Mouse (Mus musculus): ENCODE data around the gene Nipal3. TPM values are rescaled to one million over a fixed set of nuclear protein-coding genes. Genes with fewer than 3 reads are reported as not detected.

Nipal3 gene
- 6.6 and 7.0 TPM in 2 replicates for polyA plus RNA-seq (2015; fragmentation: Nextera tagmentation; extraction: Ambion mirVana)

DNA sequence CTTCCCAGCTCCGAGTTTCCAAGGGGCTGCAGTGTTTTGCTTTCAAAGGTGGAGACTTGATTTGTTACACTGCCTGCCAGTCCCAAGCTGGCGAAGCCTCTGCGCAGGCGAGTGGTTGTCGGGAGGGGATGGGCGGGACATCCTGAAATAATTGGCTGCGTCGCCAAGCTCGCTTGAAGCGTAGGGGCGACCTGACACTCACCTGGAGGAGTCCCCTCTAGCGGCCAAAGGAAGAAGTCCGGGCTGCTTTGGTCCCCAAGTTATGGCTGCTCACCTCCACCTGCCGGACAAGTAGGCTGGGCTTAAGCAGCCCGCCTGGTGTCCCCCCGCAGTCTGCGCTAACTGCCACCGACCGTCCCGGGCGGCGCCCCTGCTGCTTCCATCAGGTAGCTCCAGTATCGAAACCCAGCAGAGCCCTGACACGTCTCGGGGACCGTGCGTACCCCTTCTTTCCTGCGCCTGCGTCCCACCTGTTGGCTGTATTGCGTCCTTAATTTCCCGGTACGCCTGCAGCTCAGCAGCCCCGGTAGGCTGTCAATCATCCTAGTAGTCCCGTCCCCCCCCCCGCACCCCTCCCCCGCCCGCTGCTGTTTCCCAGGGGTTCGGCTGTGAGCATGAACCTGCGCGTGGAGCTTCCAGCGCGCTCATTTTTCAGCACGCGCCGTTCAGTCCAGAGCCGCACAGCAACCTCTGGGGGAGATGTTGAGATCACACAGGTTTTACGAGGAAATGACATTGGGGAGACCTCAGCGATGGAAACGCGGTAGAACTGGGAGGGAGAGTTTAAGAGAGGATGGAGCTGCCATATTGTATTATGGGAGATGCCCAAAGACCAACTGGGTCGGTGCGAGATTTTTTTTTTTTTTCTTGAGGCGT, at the start of gene Nipal3, which contains the start of gene Stpg1:
Nipal3 (minus strand) TSS at position 518 of the 876 bp plus-strand sequence.
Stpg1 (plus strand) TSS at position 270 of the 876 bp plus-strand sequence.
- peak; percentile 94 for DNase-seq (ENCODE audit: low spot score)

DNA sequence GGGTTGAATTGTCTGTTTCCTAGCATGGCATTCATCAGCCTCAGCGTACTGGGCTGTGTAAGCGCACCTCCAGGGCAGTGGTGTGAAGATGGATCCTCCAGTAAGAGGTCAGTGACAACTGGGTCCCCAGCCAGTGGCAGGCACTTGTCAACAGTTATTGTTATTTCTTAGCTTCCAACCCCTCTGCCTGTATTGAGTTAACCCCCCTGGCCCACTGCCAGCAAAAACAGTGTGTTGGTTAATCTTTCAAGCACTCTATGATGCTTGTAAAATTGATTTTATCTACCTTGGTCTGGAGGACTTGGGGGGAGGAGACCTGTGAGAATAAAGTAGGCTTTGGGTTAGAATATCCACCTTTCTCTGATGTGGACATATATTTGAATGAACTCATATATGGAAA, 49.4 kb upstream of the Nipal3 start:
- no peak for DNase-seq (ENCODE audit: low spot score)

DNA sequence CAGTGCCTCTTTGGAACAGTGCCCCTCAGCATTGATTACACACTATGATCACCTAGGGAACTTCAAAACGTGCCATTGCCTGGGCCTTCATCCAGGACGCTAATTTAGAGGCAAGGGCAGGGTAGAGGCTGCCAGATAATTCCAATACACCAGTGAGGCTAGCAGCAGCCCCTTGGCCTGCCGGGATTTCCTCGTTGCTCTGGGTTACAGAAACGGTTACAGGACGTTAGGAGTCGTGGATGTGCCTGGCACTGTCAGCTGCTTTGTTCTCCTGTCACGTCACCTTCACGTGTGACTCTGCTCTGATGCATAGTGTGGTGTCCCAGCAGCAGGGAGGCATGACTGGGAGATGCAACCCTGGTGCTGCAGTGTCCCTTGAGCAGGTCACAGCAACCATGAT, 45.2 kb upstream of the Nipal3 start:
- DNase-seq (ENCODE audit: low spot score), result no peak

DNA sequence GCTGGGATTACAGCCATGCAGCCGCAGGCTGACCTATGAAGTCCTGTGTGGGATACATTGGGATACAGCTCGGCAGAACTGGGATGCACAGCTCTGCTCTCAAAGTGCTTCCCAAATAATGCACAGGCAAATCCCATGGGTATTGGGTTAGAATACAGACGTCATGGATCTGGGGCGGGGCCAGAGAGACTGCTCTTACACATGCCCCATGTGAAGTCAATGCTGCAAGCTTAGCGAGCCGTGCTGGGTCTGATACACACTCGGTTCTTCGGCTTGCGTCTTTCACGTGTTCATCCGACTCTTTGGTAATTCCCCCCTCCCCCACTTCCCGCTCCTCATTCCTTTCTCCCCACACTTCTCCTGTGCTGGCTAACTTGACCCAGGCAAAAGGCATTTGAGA, 44.2 kb upstream of the Nipal3 start:
- DNase-seq (ENCODE audit: low spot score), result no peak

DNA sequence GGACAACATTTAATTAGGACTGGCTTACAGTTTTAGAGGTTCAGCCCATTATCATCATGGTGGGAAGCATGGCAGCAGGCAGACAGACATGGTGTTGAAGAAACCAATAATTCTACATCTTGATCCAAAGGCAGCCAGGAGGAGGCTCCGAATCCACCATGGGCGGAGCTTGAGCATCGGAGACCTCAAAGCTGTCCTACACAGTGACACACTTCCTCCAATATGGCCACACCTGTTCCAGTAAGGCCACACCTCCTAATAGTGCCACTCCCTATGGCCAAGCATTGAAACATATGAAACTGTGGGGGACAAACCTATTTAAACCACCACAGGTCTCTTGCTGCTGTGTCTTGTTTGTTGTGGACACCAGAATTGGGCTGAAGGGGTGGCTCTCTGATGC, 40.2 kb upstream of the Nipal3 start:
- DNase-seq (ENCODE audit: low spot score), result no peak

DNA sequence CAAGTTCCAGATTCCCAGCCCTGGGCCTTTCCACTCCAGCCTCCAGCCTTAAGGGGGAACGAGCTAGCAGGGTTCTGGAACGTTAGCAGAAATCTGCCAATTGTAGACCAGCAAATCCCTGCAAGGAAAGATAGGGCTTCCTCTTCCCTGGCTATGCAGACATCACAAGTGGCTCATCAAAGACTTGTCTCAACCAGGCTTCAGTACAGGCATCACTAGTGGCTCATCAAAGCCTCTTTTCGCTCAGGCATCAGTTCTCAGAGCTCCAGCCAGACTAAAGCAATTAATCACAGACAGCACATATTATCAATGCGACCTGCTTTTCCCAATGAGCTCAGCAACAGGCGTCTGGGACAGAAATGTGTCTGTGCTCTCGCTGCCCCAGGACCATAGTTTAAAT, 38.2 kb upstream of the Nipal3 start:
- no peak for DNase-seq (ENCODE audit: low spot score)

DNA sequence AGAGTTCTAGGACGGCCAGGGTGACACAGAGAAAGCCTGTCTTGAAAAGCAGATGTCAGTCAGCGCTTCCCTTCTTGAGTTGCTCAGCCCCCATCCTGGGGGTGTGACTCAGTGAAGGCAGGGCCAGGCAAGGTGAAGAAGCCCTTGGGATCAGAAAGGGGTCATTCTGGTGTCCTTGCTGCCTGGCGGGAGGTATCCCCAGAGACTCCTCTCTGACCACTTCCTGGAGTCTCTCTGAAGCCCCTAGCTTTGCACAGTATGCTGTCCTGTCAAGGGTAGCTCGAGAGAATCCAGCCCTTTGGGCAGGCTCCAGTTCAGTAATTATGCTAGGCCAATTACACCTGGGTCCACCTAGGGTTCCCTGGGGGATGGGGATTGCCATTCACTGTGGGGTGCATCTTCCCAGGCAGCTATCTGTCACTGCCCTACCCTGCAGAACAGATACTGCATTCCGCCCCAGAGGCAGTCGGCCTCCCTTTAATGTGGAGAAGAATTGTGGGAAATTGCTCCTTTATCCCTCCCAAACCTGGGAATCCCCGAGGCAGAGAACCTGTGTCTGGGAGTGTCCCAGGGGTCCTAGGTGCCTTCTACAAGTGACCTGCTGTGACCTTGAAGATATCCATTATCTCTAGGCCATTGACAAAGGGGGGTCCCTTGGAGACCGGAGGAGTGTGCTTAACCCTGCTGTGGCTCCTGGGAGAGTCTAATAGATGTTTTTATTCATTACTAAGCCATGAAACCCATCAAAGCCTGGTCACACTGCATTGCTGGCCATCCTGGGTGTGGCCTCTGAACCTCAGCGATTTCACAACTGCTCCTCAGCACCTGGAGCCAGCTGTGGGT, 37.2 kb upstream of the Nipal3 start:
- no peak for DNase-seq (ENCODE audit: low spot score)

DNA sequence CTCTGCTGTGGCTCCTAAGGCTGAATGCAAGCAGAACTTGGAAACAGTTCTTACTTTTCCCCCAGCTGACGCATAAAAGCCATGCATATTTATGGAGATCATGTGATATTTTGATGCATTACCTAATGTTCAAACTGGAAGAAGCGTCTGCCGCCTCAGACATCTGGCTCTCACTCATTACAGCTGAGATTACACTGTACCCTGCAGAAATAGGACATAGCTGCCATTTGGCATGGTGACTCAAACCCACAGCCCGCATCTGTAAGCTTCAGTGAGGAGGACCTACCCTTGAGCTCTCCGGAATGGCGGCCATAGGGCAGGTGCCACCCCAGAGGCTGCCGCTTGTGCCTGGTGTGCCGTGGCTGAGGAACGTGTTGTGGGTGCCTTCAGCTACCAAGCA, 36.4 kb upstream of the Nipal3 start:
- DNase-seq (ENCODE audit: low spot score), result no peak

DNA sequence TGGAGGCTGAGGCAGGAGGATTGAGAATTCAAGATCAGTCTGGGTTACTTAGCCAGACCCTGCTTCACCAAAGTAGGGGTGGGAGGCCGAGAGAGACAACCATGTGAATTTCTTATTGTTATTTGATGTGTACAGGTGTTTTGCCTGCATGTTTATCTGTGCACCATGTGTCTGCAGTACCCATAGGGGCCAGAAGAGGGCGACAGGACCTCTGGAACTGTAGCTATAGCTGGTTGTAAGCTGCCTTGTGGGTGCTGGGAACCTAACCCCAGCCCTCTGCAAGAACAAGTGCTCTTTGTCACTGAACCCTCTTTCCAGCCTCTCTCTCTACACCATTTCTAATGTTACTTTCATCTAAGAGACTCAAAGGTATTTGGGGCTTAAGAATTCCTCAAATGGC, 35.4 kb upstream of the Nipal3 start:
- no peak for DNase-seq (ENCODE audit: low spot score)

DNA sequence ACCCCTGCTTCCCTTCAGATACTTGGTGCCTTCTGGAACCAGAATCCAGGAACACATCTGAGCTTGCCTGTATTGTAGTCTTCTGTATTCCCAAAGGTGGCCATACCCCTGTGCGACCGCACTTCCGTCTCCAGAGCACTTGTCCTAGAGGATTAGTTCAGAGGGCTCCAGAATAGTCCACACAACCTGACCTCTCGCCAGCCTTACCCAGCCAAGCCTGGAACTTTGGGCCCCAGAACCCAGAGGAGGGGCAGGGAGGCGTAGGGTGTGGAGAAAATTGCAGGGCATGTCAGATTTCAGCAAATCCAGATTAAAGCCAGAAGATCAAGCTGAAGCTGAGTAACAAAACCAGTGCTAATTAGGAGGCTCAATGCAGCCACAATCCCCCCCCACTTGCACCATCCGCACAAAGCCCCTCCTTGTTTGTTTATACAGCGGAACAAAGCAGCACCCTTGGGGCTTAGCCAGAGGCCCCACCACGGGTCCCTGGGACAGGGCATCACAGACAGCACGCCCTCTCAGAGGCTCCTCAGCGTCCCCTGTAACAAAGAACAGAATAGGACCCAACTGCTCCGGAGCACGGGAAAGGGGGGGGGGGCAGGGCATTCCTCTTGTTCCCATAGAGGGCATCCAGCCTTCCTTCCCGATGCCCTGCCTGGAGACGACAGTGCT, 31.3 kb upstream of the Nipal3 start:
- no peak for DNase-seq (ENCODE audit: low spot score)

DNA sequence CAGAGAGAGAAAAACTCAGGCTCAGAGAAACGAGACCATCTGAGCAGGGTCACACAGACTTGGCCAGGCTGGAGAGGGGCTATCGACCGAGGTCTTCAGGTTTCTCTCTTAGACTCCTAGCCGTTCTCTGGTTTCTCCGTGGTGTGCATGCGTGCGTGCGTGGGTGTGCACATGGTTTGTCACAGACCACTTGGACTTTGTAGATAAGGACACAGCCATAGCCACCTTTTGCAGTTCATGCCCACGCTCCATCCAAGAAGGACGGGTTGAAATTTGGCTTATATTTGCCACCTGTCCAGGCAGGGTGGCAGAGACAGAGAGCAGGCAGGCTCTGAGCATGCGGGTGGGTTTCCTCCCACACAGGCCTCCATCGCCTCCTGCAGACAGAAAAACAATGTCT, 30.2 kb upstream of the Nipal3 start:
- DNase-seq (ENCODE audit: low spot score), result no peak

DNA sequence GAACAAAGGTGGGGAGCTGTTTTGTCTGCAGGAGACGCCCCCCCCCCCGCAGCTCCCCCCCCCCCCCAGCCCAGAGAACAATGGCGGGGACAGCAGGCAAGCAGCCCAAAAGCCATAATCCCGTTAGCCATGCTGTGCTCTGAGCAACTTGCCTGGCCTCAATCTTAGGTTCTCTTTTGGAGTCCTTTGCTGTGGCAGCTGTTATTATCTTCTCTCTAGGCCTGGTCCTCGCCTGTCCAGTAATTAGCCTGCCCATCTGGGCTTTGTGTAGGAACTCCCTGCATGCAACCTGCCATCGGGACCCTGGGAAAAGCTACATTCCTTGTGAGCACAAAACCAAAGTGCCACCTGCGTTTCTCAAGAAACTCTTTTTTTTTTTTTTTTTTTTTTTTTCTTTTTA, 29.1 kb upstream of the Nipal3 start:
- no peak for DNase-seq (ENCODE audit: low spot score)

DNA sequence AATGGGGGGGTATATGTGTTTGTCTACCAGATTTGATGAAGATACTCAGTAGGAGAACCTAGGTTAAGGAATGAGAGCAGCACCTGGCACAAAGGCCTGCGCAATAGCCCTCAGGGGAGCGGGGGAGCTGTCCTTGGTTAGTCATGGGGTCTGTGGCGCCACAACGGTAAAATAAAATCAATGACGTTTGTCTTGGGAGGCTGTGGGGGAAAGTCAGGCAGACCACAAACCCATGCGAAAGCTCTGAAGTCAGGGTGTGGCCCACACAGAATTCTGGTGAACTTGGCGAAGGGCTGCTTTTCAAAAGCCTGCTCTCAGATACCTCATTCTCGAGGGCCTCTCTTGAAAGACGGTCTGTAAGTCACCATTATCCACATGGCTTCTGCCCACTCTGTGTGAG, 25.6 kb upstream of the Nipal3 start:
- DNase-seq (ENCODE audit: low spot score), result no peak

DNA sequence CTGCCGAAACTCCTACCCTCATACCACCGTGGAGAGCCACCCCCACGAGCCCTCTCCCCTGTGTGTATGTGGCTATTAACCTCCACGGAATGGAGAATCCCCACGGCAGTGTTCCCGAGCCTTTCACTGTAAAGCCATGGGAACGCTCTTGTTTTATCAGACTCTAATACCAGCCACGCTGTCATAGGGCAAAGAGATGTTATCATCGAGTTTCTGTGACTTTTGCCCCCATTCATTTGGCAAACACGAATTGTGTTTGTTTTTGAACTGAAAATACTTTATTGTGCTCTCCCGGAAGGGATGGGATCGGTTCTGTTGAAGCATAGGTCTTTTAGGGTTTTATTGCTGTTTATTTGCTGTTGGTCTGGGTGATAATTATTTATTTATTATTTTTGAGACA, 23.3 kb upstream of the Nipal3 start:
- no peak for DNase-seq (ENCODE audit: low spot score)

DNA sequence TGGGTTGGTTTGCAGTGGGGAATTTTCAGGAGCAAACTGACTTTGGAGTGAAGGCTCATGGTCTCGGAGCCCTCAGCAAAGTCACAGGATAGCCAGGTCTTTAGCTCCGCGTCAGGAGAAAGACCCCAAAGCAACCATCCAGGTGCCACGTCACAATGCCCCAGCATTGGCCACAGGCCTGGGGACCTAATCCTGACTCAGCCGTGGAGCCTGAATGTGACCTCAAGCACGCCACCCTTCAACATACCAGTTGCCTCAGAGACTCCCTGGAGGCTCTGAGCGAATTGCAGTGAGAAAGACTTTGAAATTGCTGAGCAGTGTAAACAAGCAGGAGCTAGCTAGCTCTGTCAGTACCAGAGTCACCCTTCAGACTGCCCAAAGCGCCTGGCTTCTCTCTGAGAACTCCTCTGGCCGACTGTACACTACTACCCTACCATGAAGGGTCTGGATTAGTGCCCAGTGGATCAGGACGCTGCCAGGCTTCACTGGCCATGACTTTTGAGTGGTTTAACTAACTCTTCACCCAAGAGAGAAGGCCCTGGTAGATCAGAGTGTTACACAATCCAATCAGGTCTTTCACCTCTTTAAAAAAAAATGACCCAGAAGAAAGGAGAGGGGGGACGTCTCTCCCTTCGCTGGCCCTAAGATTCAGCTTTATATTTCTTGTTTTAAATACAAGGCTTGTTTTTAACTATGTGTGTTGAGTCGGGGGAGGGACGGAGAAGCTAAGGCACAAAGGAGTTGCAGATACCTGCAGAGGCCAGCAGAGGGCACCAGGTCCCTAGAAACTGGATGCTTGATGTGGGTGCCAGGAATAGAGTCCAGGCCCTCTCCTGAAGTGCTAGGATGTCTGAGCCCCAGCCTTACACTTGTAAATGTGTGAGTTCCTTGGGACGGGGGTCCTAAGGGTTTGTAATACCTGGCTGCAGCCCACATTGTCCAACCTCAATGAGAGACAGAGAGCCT, 21.8 kb upstream of the Nipal3 start:
- peak; percentile 65 for DNase-seq (ENCODE audit: low spot score)

DNA sequence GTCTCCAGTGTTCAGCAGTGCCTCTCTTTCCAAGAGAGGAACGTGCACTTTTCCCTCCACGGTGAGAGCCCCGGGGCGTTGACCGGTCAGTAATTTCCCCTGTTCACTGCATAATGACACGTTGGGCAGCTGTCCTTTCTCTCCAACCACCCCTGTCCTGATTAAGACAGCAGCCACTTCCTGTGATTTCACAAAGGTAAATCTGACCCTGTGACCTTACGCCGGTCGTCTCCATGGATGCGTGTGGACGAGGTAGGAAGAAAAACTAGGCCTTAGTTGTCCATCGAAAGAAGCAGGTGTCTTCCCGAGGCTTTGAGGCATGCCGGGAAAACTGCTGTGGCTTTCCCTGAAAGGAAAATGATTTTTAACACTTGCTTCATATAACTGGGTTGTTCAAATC, 20.1 kb upstream of the Nipal3 start:
- DNase-seq (ENCODE audit: low spot score), result no peak

DNA sequence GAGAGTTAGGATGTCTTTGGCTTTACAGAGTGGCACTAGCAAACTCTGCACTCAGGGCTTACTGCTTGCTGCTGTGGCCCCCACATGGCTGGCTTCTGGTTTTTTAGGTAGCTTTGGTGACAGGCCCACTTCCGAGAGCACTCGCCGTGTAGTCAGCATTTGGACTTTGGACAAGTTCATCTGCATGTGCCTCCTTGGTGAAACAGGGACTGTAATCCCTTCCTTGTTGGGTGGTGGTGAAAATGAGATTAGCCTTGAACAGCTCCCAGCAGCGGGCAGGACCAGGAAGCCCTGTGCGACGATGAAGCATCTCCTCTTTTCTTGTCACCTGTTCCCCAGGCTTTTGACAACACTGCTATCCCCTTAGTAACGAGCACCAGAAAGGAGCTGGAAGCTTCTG, 19.0 kb upstream of the Nipal3 start:
- DNase-seq (ENCODE audit: low spot score), result no peak

DNA sequence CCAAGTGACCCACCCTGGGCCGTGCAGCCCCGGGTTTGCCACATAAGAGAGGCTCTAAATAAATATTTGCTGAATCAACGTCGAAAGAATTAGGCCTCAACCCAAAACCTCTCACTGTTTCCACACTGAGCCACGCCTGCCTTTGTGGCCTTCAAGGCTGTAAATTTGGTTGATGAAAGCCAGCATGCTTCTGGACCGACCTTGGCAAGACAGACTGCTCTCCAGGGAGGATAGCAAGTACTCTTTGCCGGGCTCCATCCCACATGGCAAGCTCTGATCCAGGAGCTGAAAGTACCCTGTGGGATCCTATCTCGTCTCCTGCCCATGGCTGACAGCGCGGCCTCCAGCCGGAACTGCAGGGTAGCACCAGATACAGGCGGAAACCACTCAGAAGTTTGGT, 14.7 kb upstream of the Nipal3 start:
- DNase-seq (ENCODE audit: low spot score), result no peak

DNA sequence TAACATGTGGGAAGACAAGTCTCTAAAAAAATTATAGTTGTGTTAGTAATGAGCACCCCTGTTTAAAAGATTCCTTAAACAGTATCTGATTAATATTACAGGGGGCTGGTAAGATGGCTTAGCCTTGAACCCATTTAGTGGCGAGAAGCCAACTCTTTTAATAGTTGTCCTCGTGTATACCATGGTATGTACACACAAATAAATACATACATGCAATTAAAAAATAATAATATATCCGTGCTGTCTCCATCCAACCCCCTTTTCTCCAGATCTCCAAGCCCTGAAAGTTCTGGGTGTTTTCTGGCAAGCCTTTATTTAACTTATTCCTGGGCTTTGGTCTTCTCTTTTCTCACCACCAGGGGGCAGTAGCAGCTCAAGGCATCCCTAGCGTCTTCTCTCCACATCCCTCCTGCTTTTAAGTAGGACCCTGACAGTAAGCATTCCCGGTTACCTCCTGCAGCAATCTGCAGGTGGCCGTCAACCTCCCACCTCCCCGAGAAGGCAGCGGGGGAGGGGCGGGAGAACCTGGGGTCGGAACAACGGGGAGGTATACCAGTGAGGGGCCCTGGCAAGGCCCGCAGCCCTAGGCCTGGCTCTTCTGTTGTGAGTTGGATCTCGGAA, 13.7 kb upstream of the Nipal3 start:
- peak; percentile 73 for DNase-seq (ENCODE audit: low spot score)
